Mouse (Mus musculus) testis, adult 2 months (tissue): ENCODE data around the gene Rab11fip5.

ENCODE experiments used
- CTCF ChIP-seq: fragments of 200-500 bp; IDR thresholded peaks from 2 replicates; pipeline ENCODE4 v1.5.1; 2012; ENCODE audit warnings: low read depth, mild to moderate bottlenecking, inconsistent platforms, low read length, moderate library complexity; ENCODE audit not compliant: control insufficient read depth, insufficient read depth, insufficient replicate concordance
- POLR2A ChIP-seq: fragments of 200-500 bp; IDR thresholded peaks from 2 replicates; pipeline ENCODE4 v1.6.1; 2012; ENCODE audit warnings: low read depth, mild to moderate bottlenecking, inconsistent platforms, low read length, moderate library complexity; ENCODE audit not compliant: control insufficient read depth

DNA sequence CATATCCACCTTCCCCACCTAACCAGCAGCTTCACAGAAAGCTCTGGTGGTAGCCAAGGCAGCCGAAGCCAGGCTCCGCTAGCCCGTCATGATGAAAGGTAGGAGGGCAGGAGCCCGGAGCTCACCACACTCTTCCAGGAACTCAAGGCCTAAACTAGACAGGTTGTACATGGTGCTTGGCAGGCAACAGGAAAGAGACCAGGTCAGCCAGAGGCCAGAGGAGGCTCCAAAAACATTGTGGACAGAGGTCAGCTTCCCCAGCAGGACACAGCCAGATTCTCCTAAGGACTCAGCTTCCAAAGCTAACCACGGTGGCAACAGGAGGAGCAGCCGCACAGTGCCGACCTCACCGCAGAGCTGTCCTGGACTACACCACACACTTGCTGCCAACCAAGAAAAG lies 31.4 kb downstream of the Rab11fip5 start:
- TF ChIP-seq POLR2A, result no peak
- TF ChIP-seq CTCF, result no peak
